Mouse (Mus musculus) myocyte (in vitro differentiated cells): ENCODE measurements at regions not wholly inside any gene's neighbourhood (a gene's known extent, or its start where the extent isn't known, plus 50 kb on each side); places are given as distances from the start of the nearest gene placed in this dataset.

ENCODE experiments used
- CEBPB ChIP-seq: IDR thresholded peaks from 2 replicates; pipeline ENCODE4 v1.6.1; 2011; ENCODE audit warnings: mild to moderate bottlenecking, moderate library complexity; ENCODE audit not compliant: poor library complexity, insufficient read depth, severe bottlenecking
- E2F4 ChIP-seq: IDR thresholded peaks from one replicate; pipeline ENCODE4 v1.6.1; 2011; ENCODE audit warnings: mild to moderate bottlenecking, control low read depth, moderate library complexity; ENCODE audit not compliant: insufficient read depth
- MAX ChIP-seq: IDR thresholded peaks from one replicate; pipeline ENCODE4 v1.6.1; 2011; ENCODE audit warnings: low read depth, mild to moderate bottlenecking, control low read depth
- MYOD1 ChIP-seq, 3 experiments: IDR thresholded peaks; one replicate each; pipeline ENCODE4 v1.6.1; 2011; ENCODE audit warnings: control low read depth in 2 of 3, low read depth in 2 of 3, mild to moderate bottlenecking in 2 of 3, moderate library complexity in 1 of 3; ENCODE audit not compliant: insufficient read length in 2 of 3, control insufficient read depth in 1 of 3
- POLR2A ChIP-seq: IDR thresholded peaks from one replicate; pipeline ENCODE4 v1.6.1; 2011; ENCODE audit warnings: low read depth, mild to moderate bottlenecking, control low read depth, moderate library complexity; ENCODE audit not compliant: insufficient read length
- POLR2AphosphoS2 ChIP-seq: IDR thresholded peaks from one replicate; pipeline ENCODE4 v1.6.1; 2011; ENCODE audit warnings: low read depth, control low read depth; ENCODE audit not compliant: insufficient read length
- REST ChIP-seq: IDR thresholded peaks from one replicate; pipeline ENCODE4 v1.6.1; 2011; ENCODE audit warnings: mild to moderate bottlenecking, control low read depth, moderate library complexity; ENCODE audit not compliant: insufficient read depth, insufficient read length
- TCF12 ChIP-seq: IDR thresholded peaks from one replicate; pipeline ENCODE4 v1.6.1; 2011; ENCODE audit warnings: mild to moderate bottlenecking, control low read depth; ENCODE audit not compliant: poor library complexity, insufficient read depth, severe bottlenecking
- USF1 ChIP-seq: IDR thresholded peaks from one replicate; pipeline ENCODE4 v1.6.1; 2011; ENCODE audit warnings: low read depth, mild to moderate bottlenecking, control low read depth, moderate library complexity

DNA sequence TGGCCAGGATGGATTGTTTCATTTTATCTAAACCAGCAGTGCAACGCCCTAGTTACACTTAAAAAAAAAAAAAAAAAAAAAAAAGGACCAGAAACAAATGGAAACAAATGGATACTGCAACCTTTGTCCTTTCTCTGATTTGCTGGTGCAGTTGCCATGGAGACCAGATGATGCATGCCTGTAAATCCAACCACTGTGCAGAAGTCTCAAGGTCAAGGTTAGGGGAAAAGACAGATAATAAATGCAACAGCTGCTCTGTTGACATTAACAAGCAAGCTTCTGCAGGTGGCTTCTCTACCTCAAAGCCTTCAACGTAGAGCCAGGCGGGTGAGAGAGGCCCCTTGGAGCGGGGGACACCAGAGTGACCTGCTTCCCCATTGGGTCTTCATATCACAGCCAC, 167.3 kb upstream of the Tmem132c start:
- TF ChIP-seq REST (no peak), TCF12 (no peak), POLR2A (no peak), POLR2AphosphoS2 (no peak), MYOD1 (IDR thresholded peaks at IDR 0.05; ENCODE audit: control insufficient read depth in 1 of 3, insufficient read length in 2 of 3, low read depth in 2 of 3) (no peak), E2F4 (no peak), MAX (no peak), USF1 (no peak), CEBPB (no peak)
